Mouse (Mus musculus) liver, embryonic 14.5 days (tissue): ENCODE measurements around the gene Dnajc14.

Source experiments
- CTCF ChIP-seq: IDR thresholded peaks from 2 replicates; pipeline ENCODE4 v1.5.1; 2016; ENCODE audit warnings: antibody characterized with exemption, low read depth, control low read depth
- EP300 ChIP-seq: IDR thresholded peaks from 2 replicates; pipeline ENCODE4 v1.6.1; 2016; ENCODE audit warnings: antibody characterized with exemption, low read depth

GRCm38 (mm10) chr10:128772895-128773294 lies 31.0 kb upstream of the Dnajc14 start:
- TF ChIP-seq CTCF (peak; percentile 42; the same call in 1 of the 2 replicates), EP300 (no peak)
